Mouse (Mus musculus): ENCODE results near the gene Cdkn2c.

DNA sequence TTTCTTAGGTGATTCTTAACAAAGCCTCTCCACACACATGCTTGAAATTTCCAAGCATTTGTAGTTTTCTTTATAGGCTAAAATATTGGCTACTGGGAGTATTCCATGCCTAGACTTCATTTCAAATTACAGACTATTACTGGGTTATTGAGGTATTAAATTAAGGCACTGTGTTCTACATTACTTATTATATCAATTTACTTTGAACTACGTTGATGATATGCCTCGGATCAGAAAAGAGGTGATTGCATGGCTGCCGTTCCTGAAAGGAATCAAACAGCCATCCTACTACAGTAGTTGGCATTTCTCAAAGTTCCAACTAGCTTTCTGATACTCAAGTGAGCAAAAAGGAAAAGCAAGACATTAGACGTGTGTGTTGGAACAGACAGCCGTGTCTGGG, 4.7 kb downstream of the Cdkn2c start:
- TF ChIP-seq CTCF (IDR thresholded peaks at IDR 0.05; ENCODE audit: low read depth) (no peak), EP300 (IDR thresholded peaks at IDR 0.05; ENCODE audit: low read depth) (no peak)
